Mouse (Mus musculus) layer of hippocampus, postnatal 10 days (tissue): Measurements from ENCODE around the gene Pip5k1b. TPM values are rescaled to one million over a fixed set of nuclear protein-coding genes. Genes with fewer than 3 reads are reported as not detected.
A peak's percentile ranks its signal among the peaks of the same experiment; 100 is the strongest.

ENCODE experiments used
- DNase-seq, 2 experiments: peaks; one replicate each; pipeline ENCODE4 v3.0.0; 2021; ENCODE audit warnings: low spot score in 2 of 2
- total RNA-seq, 2 experiments: library from RNA; stranded (reverse); gene quantifications; 2 replicates each; pipeline ENCODE4 v1.2.3; 2021

Gene Pip5k1b
- total RNA-seq, 2 experiments from 2014 or later: 21.6 to 21.7 TPM

- DNase-seq: no peak
These were observed 128.9 kb downstream of the Pip5k1b start for GRCm38 (mm10) chr19:24426759-24427181.

DNA sequence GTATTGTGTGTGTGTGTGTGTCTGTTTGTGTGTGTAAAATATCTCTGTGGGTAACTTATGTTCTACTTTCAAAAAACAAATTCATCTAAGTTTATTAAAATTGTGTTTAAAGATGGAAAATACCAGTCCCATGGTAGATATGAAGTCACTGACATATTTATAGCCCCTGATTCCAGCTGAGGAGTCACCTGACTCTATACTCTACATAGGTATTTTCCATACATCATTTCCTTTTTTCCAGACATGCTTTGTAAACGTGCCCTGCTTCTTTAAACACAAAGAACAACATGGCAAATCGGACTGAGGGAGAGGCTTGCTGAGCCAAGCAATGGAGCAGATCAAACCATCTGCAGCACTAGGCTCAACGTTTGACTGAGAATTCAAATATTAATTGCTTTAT, 137.6 kb downstream of the Pip5k1b start:
- DNase-seq: no peak

- no peak for DNase-seq
These were observed 138.0 kb downstream of the Pip5k1b start for GRCm38 (mm10) chr19:24417659-24418004.

- no peak for DNase-seq
These were observed 138.6 kb downstream of the Pip5k1b start for GRCm38 (mm10) chr19:24416975-24417658.

GRCm38 (mm10) chr19:24415778-24416621, 139.7 kb downstream of the Pip5k1b start:
- no peak for DNase-seq

DNA sequence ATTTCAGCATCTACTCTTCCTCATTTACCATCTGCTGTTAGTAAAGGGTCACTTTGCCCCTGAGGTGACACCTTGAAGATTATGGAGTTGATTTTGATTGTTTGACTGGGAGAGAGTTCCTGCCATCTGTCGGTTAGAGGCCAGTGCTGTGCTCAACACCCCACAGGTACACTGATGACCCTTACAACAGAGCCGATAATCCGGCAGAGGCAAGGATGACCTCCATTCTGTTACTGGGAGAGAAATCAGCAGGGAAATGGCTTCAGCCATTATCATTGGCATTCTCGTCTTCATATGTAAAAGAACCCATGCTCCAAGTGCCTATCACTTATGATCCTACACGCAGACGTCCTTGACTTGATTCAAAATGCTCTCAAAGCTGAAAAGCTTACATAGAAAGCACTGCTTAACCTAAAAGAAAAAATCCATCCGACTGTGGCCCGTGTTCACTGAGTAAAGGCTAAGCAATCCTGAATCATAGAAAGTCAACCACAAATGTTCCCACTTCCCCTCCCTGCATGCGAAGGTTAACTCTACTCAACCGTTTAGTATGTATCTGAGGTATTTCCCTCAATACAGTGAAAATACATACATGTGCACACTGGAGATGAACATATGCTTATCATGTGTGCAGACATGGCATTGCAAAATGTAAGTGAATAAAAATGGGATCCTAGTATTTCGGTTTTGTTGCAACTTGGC, 146.7 kb downstream of the Pip5k1b start:
- no peak for DNase-seq

- no peak for DNase-seq
These were observed 151.0 kb downstream of the Pip5k1b start for GRCm38 (mm10) chr19:24404716-24405115.

GRCm38 (mm10) chr19:24403245-24403644, 152.4 kb downstream of the Pip5k1b start:
- no peak for DNase-seq

- no peak for DNase-seq
These were observed 161.8 kb downstream of the Pip5k1b start for GRCm38 (mm10) chr19:24393920-24394319.

DNA sequence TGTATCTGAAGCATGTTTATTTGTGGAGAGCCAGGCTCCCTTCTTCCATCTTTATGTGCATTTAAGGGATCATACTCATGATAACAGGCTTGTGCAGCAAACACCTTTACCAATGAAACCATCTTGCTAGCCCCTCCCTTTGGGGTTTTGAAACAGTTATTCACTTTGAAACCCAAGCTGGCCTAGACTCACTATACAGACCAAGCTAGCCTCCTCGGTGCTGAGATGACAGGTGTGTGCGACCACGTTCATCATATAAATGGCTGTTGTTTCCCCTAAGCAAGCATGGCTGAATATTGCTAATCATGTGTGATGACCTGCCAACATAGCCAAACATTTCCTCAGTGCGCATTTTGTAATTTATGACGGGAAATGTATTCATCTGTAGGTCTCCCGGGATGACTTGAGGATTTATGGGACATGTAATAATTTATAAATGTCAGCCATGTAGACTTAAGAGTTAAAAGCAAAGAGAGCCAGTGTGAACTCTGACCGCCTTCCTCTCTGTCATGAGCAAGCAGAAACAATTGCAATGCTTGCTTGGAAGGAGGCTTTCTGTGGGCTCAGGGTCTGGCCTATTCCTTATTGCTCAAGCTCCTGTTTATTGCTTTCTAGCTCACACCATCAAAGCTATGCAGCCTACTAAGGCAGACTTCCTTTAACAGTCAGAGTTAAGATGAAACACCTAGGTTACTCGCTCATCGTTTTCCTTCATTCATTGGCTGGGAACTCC, 164.0 kb downstream of the Pip5k1b start:
- DNase-seq: no peak

DNA sequence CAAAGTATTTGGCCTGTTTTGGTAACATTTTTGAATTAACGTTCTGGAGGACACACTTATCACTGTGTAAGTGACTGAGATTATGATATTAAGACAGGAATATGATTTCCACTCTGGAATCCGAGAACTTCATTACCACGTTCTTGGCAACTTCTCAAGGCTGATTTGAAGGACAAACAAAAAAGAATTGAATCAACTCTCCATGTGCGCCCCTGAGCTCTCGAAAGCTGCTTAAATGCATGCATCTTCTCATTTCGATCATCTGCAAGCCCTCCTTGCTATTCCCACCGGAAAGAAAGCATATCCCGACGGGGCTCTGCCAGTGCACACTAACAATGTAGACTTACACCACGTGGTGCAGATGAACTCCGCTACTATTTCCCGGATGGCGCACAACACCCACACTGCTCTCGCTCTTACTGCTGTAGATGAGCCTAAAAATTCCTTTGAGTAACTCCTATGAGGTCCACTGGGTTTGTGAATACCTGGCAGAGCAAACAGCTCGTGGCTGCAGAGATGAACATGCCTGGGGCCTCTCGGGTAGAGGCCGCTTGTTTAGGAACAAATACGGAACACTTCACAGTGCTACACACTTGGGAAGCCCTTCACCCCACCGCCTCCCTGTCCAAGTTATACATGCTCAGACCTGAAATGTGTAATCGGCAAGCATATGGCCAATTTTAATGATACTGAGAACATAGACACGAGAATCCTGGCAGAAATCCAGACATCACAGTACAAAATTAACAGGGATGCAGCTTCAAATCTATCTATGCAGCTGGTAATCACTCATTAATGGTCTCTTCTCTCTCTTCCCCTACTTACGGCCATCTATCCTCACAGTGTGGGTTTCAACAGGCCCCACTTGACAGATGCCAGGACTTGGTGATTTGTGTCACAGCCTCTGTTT, 168.5 kb downstream of the Pip5k1b start:
- DNase-seq: no peak

DNA sequence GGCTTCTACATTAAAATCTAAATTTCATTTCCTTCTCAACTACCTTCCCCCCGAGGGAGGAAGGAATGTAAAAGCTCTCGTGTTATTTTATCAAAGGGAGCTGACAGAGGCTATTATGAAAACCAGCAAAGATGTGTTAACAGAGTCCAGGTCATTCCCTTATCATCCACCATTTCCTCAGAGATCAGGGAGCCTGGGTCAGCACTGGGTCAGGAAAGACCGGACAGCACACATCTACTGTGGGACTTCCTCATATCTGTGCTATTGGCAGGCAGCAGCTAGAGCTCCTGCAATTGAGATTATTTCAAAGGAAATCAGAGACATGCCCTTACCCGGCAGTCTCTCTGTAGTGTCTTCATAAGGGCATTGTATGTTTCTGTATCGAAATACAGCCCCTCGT, 177.2 kb downstream of the Pip5k1b start:
- no peak for DNase-seq

DNA sequence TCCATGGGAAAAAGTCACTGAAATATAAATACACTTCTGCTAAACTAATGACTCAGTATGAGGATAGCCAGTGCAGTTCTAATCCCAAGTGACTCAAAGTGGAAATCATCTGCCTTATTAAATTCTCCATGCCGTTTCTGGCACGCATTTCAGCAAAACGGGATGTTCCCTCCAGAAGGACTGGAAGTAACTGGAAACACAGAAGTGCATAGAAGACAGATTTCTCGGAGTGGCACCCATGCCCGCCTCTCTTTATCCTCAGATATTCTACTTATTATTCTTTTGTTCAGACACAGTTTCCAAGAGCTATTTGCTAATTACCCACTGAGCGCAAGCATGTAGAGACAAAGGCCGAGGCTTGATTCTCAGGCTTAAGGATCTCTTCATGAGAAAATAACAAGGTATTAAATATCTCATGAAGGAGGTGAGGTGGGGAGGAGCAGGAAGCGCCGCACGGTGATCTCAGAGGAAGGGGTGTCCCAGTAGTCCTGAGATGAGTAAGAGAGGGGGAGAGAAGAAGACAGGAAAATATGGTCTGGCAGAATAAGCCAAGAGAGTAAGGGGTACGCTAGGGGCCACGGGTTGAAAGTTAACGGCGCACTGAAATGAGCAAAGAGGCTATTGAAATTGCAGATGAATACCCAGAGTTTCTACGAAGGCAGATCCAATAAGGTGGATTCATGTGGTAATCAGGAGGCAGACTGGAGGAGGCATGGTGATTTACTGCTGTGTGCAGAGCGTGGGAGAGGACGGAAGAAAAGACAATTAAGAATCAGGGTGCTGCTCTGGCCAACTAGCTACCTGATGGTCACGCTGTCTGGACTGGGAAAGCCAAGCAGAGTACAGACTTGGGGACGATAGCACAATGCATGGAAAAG, 183.7 kb downstream of the Pip5k1b start:
- DNase-seq: peak in 1 of 2 experiments; percentile 48

DNA sequence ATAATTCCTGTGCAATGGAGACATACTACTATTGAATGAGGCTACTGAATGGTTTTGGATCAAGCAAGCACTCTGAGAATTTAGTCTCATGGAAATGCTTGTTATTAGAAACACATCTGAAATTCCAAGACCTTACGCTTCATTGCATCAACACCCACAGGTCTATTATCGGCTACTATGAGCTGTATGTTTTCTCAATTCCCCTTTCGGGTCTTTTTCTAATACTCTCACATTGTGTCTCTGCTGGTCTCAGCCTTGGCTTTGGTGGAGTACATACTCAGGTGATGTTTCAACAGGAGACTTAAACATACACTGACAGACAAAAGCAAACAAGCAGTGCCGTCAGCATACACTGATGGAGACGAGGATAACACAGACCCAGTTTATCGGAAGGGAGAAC, 187.3 kb downstream of the Pip5k1b start:
- no peak for DNase-seq

DNA sequence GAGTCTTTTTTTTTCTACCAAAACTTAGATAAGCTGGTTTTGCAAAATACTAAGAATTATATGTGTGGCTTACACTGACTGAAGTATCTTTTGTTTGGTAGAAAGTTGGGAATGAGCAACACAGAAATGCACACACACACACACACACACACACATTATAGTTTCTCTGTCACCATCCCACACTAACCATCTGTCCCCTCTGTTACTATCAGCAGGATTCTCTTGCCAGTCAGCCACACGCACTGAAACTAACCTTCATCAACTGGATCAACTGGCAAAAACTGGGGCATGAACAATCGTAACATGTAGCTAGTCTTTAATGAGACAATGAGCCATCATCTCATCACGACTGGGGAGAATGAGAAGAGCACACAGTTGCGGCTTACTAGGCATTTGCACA, 187.9 kb downstream of the Pip5k1b start:
- no peak for DNase-seq

DNA sequence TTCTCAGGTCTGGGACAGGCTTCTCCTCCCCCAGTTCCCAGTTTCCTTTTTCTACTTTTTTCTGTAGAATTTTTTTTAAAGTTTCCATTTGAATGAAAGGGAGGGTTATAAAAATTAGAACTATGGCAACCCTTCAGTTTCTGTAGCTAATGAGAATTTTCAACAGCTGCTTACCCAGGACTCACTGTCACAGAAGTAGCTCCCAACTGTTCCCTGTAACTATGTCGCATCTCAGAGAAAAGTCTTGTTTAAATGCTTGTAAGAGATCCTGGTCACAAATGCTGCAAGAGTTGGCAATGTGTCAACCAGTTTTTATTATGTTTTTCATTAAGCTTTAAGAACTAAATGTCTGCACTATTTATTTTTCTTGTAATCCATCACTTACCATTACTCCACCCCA, 188.9 kb downstream of the Pip5k1b start:
- no peak for DNase-seq

DNA sequence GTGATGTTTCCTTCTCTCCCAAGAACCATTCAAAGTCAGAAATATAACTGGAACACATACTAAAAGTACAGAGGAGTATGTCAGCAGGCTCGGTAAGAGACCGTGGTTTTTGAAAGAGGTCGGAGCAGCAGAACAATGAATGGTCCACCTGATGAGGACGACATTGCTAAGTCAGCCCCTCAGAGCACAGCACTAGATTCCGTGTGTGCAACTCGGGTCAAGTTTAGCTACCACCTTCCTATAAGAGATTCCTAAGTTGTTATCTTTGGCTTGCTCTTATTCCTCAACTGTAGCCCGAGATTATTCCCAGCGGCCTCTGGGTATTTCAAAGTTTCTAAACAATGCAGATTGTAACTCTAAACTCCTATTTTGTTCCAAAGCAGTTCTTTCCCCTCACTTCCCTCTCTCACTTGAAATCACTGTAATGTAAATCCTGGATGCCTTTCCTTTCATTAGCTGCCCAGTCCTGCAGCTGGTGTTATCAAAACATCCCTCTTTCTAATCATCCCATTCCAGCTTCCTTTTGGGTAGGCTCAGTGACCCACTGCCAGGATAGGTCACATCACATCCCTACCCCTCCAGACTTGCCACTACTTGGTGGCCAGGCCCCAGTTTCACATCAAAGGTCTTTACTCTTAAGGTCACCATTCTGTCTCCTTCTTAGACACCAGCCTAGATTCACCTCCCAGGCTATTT, 192.9 kb downstream of the Pip5k1b start:
- no peak for DNase-seq

- no peak for DNase-seq
These were observed 196.4 kb downstream of the Pip5k1b start for GRCm38 (mm10) chr19:24359270-24359669.
